Mouse (Mus musculus) testis, adult 2 months (tissue): ENCODE data around the gene Mab21l1.

ENCODE experiments used
- CTCF ChIP-seq: fragments of 200-500 bp; IDR thresholded peaks from 2 replicates; pipeline ENCODE4 v1.5.1; 2012; ENCODE audit warnings: low read depth, mild to moderate bottlenecking, inconsistent platforms, low read length, moderate library complexity; ENCODE audit not compliant: control insufficient read depth, insufficient read depth, insufficient replicate concordance
- POLR2A ChIP-seq: fragments of 200-500 bp; IDR thresholded peaks from 2 replicates; pipeline ENCODE4 v1.6.1; 2012; ENCODE audit warnings: low read depth, mild to moderate bottlenecking, inconsistent platforms, low read length, moderate library complexity; ENCODE audit not compliant: control insufficient read depth

- TF ChIP-seq POLR2A = no peak
- TF ChIP-seq CTCF = no peak
These were observed 38.4 kb upstream of the Mab21l1 start for GRCm38 (mm10) chr3:55743885-55744284.
